Mouse (Mus musculus) urinary bladder, postnatal 4 days (tissue): Measurements from ENCODE around the gene Smyd3.
"Not testable (repeated sequence)": the region's sequence is repeated elsewhere in the genome, so short reads cannot be mapped to it uniquely, and the experiment has no call there.

Experiments used
- DNase-seq, 2 experiments: peaks; one replicate each; pipeline ENCODE4 v3.0.0; 2021 to 2022; ENCODE audit warnings: low spot score in 2 of 2

The Smyd3 gene

GRCm38 (mm10) chr1:179176861-179177658 lies 340.8 kb downstream of the Smyd3 start:
- DNase-seq = no peak

- DNase-seq = no peak
These were observed 343.6 kb downstream of the Smyd3 start for GRCm38 (mm10) chr1:179174241-179174640.

- DNase-seq = no peak
These were observed 347.3 kb downstream of the Smyd3 start for GRCm38 (mm10) chr1:179170555-179170954.

- no peak for DNase-seq
These were observed 348.1 kb downstream of the Smyd3 start for GRCm38 (mm10) chr1:179169749-179170148.

- no peak for DNase-seq
These were observed 348.7 kb downstream of the Smyd3 start for GRCm38 (mm10) chr1:179169161-179169560.

GRCm38 (mm10) chr1:179164219-179164618 lies 353.6 kb downstream of the Smyd3 start:
- not testable (repeated sequence) for DNase-seq

- not testable (repeated sequence) for DNase-seq
These were observed 355.1 kb downstream of the Smyd3 start for GRCm38 (mm10) chr1:179162752-179163151.

- no peak for DNase-seq
These were observed 355.9 kb downstream of the Smyd3 start for GRCm38 (mm10) chr1:179161947-179162346.

GRCm38 (mm10) chr1:179160697-179161096 lies 357.1 kb downstream of the Smyd3 start:
- no peak for DNase-seq

- no peak for DNase-seq
These were observed 365.5 kb downstream of the Smyd3 start for GRCm38 (mm10) chr1:179152376-179152775.

GRCm38 (mm10) chr1:179151275-179151674 lies 366.6 kb downstream of the Smyd3 start:
- DNase-seq = no peak

GRCm38 (mm10) chr1:179149468-179150140 lies 368.2 kb downstream of the Smyd3 start:
- no peak for DNase-seq

GRCm38 (mm10) chr1:179146730-179147167 lies 371.1 kb downstream of the Smyd3 start:
- no peak for DNase-seq

GRCm38 (mm10) chr1:179143154-179143832 lies 374.5 kb downstream of the Smyd3 start:
- no peak for DNase-seq

GRCm38 (mm10) chr1:179142177-179142576 lies 375.7 kb downstream of the Smyd3 start:
- DNase-seq = no peak

- no peak for DNase-seq
These were observed 376.7 kb downstream of the Smyd3 start for GRCm38 (mm10) chr1:179141071-179141650.

- no peak for DNase-seq
These were observed 380.7 kb downstream of the Smyd3 start for GRCm38 (mm10) chr1:179137145-179137477.

GRCm38 (mm10) chr1:179136461-179137144 lies 381.2 kb downstream of the Smyd3 start:
- DNase-seq = peak; percentile 34 to 70

GRCm38 (mm10) chr1:179129995-179130394 lies 387.8 kb downstream of the Smyd3 start:
- no peak for DNase-seq

GRCm38 (mm10) chr1:179126287-179126686 lies 391.6 kb downstream of the Smyd3 start:
- DNase-seq = no peak

- DNase-seq = no peak
These were observed 395.2 kb downstream of the Smyd3 start for GRCm38 (mm10) chr1:179122476-179123229.
